Mouse (Mus musculus) stomach, postnatal 0 days (tissue): Measurements from ENCODE around the gene Ntan1.

Experiments used
- CTCF ChIP-seq: IDR thresholded peaks from 2 replicates; pipeline ENCODE4 v1.5.1; 2016; ENCODE audit warnings: antibody characterized with exemption, low read depth, mild to moderate bottlenecking, moderate library complexity
- EP300 ChIP-seq: optimal IDR thresholded peaks from 2 replicates; pipeline ENCODE3; 2016; ENCODE audit warnings: antibody characterized with exemption

DNA sequence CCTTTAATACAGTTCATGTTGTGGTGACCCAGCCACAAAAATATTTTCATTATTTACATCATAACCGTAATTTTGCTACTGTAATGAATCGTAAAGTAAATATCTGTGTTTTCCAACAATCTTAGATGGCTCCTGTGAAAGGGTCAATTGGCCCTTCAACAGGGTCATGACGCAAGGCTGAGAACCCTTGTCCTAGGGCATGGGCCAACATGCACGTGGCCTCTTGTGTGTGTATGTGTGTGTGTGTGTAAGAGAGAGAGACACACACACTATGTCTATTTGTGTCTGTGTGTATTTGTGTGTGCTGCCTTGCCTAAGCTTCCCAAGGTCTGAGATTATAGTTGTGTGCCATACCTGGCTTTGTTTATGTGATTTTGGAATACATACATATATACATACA is 11.0 kb upstream of the Ntan1 start:
- TF ChIP-seq CTCF (no peak), EP300 (no peak)
